Mouse (Mus musculus) thymus, adult 2 months (tissue): ENCODE results near the gene Scube2. TPM values are rescaled to one million over a fixed set of nuclear protein-coding genes. Genes with fewer than 3 reads are reported as not detected.

ENCODE experiments used
- DNase-seq: peaks from one replicate; pipeline ENCODE4 v3.0.0; 2021
- H3K27ac ChIP-seq: fragments of 200-500 bp; 2 replicates; pipeline ENCODE4 v1.5.1; 2012; ENCODE audit warnings: low read length, control low read depth; ENCODE audit not compliant: control insufficient read depth, insufficient read depth
- H3K27me3 ChIP-seq: fragments of 200-500 bp; 2 replicates; pipeline ENCODE4 v1.6.1; 2012; ENCODE audit warnings: mild to moderate bottlenecking, low read length, moderate library complexity, mixed read lengths; ENCODE audit not compliant: control insufficient read depth, insufficient read depth
- H3K36me3 ChIP-seq: fragments of 200-500 bp; 2 replicates; pipeline ENCODE4 v1.6.1; 2012; ENCODE audit warnings: mild to moderate bottlenecking, low read length, moderate library complexity; ENCODE audit not compliant: control insufficient read depth, insufficient read depth
- H3K4me1 ChIP-seq: fragments of 200-500 bp; replicated peaks from 2 replicates; pipeline ENCODE4 v1.6.1; 2012; ENCODE audit warnings: low read length; ENCODE audit not compliant: control insufficient read depth, insufficient read depth
- H3K4me3 ChIP-seq: fragments of 200-500 bp; 2 replicates; pipeline ENCODE4 v1.5.1; 2012; ENCODE audit warnings: mild to moderate bottlenecking, low read length, control low read depth, moderate library complexity; ENCODE audit not compliant: control insufficient read depth, insufficient read depth
- CTCF ChIP-seq: fragments of 200-500 bp; IDR thresholded peaks from 2 replicates; pipeline ENCODE4 v1.5.1; 2012; ENCODE audit warnings: mild to moderate bottlenecking, control low read depth, low read length, moderate library complexity, borderline replicate concordance; ENCODE audit not compliant: control insufficient read depth, poor library complexity, insufficient read depth; ENCODE audit errors: extremely low read depth
- POLR2A ChIP-seq: fragments of 200-500 bp; IDR thresholded peaks from 2 replicates; pipeline ENCODE4 v1.6.1; 2012; ENCODE audit warnings: mild to moderate bottlenecking, low read length, control low read depth, moderate library complexity; ENCODE audit not compliant: control insufficient read depth, poor library complexity, insufficient read depth; ENCODE audit errors: extremely low read depth
- WGBS: fragments of 180-500 bp; shearing (Covaris S2); methylation state at CpG from one replicate; pipeline ENCODE4 v1.1.7; 2018; 5-methylcytosine and 5-hydroxymethylcytosine counted together
- polyA plus RNA-seq: library from polyadenylated mRNA; depleted of rRNA; stranded (reverse); fragments of >200 nt; gene quantifications from 2 replicates; pipeline ENCODE4 v1.2.3, GENCODE M21; 2012

Gene Scube2
- polyA plus RNA-seq, 1 experiment: 0.34 TPM

- H3K27ac ChIP-seq: no peak overlapping the region
Measured at GRCm38 (mm10) chr7:109795564-109795963, 69.9 kb downstream of the Scube2 start.

GRCm38 (mm10) chr7:109794556-109794955 lies 70.9 kb downstream of the Scube2 start:
- no peaks in the 10 kb centered on the region for H3K27me3 ChIP-seq
- no peaks in the 10 kb centered on the region for H3K36me3 ChIP-seq
- no peak for DNase-seq
- no peak overlapping the region for H3K4me3 ChIP-seq
- 82% methylated on average over 2 of the region's 2 CpGs for WGBS
- H3K4me1 ChIP-seq: no peaks in the 10 kb centered on the region
- no peak for TF ChIP-seq CTCF
- no peak for TF ChIP-seq POLR2A
- no peak overlapping the region for H3K27ac ChIP-seq

More at GRCm38 (mm10) chr7:109795564-109795963, 69.9 kb downstream of the Scube2 start:
- H3K4me1 ChIP-seq: no peaks in the 10 kb centered on the region
- TF ChIP-seq POLR2A: no peak
- no peak for TF ChIP-seq CTCF
- H3K4me3 ChIP-seq: no peak overlapping the region
- H3K27me3 ChIP-seq: no peaks in the 10 kb centered on the region
- no peaks in the 10 kb centered on the region for H3K36me3 ChIP-seq
- 93% methylated on average over 5 of the region's 5 CpGs for WGBS
- DNase-seq: no peak

DNA sequence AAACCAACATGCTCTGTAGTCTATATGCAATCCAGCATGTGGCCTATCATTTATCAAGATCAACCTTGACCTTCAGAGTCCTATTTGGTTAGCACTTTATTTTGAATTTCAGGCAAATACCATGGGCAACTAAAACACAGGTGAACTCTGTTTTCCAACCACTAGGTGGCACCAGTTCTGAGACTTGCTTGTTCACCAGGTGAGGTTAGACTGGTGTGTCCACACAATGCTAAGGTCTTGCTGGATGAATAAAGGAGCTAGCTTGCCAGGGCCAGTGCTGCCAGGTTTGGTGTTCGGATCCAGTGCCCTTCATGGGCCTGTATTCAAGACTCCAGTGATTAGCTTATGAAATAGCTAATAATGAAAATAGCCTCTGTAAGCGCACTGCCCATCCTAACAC lies 72.7 kb downstream of the Scube2 start:
- WGBS: 81% methylated on average over 2 of the region's 2 CpGs
- peak; percentile 49 for DNase-seq
- TF ChIP-seq POLR2A: no peak
- no peak for TF ChIP-seq CTCF

DNA sequence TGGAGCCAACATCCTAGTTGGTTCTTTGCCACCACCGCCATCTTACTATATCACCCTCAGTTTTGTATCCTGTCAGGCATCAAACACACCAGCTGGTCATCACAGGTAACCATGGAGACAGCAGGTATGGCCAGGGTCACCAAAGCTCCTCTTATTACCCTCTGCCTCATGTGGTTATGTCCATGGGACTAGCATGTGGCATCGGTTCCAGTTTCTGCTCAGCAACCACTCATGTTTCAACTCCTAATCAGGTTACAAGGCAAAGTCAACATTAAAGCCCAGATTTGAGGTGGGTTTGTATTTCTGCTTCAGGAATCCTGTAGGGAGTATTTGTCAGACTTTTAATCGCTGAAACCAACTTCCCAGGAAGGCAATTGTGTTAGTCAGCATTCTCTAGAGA lies 74.7 kb downstream of the Scube2 start:
- TF ChIP-seq CTCF: no peak
- TF ChIP-seq POLR2A: no peak
- Histone ChIP-seq H3K36me3 (no peaks in the 10 kb centered on the region), H3K4me1 (no peaks in the 10 kb centered on the region), H3K27ac (no peak overlapping the region), H3K4me3 (no peak overlapping the region), H3K27me3 (no peaks in the 10 kb centered on the region)
- WGBS: 80% methylated on average over 3 of the region's 3 CpGs
- DNase-seq: no peak

More for the DNA sequence above, 72.7 kb downstream of the Scube2 start:
- no peak overlapping the region for H3K27ac ChIP-seq
- H3K27me3 ChIP-seq: no peaks in the 10 kb centered on the region
- no peak overlapping the region for H3K4me3 ChIP-seq
- no peaks in the 10 kb centered on the region for H3K36me3 ChIP-seq
- H3K4me1 ChIP-seq: no peaks in the 10 kb centered on the region

GRCm38 (mm10) chr7:109787860-109788259 lies 77.6 kb downstream of the Scube2 start:
- no peak for DNase-seq
- no peak overlapping the region for H3K4me3 ChIP-seq
- TF ChIP-seq POLR2A (no peak), CTCF (no peak)
- no peaks in the 10 kb centered on the region; the same call in 1 of the 2 replicates for H3K27me3 ChIP-seq
- no peaks in the 10 kb centered on the region for H3K4me1 ChIP-seq
- WGBS: 46% methylated on average over 2 of the region's 2 CpGs
- H3K36me3 ChIP-seq: no peaks in the 10 kb centered on the region
- H3K27ac ChIP-seq: no peak overlapping the region

DNA sequence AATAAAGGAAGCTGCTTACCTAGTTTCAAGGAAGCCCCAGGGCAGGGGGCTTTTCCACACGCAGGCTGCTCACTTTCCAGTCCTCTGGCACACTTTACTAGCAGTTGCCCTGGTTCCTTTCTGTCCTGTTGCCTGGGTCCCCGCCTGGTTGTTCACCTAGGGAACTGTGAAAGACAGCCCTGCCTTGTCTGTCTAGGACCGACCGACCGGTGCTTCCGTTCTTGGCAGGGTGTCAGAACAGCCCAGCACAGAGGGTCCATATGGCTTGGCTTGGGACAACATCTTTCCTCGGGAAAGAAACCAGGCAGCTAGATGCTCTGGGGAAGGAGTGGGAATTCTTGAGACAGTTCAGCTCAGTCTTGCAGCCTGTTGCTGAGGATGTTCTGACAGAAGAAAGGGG lies 82.2 kb downstream of the Scube2 start:
- DNase-seq: no peak
- peaks cover 6% of the 10 kb centered on the region; the same call in 1 of the 2 replicates for H3K27me3 ChIP-seq
- 55% methylated on average over 7 of the region's 7 CpGs for WGBS
- H3K36me3 ChIP-seq: no peaks in the 10 kb centered on the region
- TF ChIP-seq POLR2A: no peak
- TF ChIP-seq CTCF: no peak
- peaks cover 11% of the 10 kb centered on the region for H3K4me1 ChIP-seq
- H3K27ac ChIP-seq: no peak overlapping the region
- H3K4me3 ChIP-seq: no peak overlapping the region

DNA sequence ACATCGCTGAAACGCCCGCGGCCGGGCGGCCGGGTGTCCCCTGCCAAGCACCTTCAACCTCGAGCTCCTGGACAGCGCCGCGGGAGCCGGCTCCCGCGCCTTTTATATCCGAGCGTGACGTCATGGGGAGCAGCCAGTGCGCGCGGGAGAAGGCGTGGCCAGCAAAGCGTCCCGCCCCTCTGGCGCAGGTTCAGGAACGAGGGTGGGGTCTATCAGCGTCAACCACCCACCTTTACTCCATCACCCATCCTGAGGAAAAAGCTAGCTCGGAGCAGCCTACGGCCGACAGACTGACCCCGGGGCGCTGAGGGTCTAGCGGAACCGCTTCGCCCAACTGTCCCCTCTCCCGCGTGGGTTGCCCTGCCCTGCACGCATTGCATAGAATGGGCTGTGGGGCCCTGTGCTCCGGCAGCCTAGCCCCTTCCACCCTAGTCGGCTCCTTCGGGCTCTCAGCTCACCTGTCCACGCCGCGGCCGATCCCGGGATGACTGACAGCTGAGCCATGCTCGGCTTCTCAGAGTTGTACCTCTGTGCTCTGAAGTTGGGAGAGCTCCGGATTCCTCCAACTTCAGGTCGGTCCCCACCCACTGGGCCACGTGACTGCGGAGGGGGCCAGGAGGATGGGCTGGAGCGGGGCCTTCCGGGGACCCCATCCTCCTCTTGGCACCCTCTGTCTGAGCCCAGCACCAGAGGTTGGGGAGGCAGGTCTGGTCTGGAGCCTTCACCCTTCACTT lies 83.8 kb downstream of the Scube2 start, which contains the start of gene Nrip3:
Gene Nrip3, minus strand, starts transcription at position 556 of the 734 bp plus-strand sequence.
- Histone ChIP-seq H3K4me1 (peaks cover 11% of the 10 kb centered on the region), H3K36me3 (no peaks in the 10 kb centered on the region), H3K27me3 (peaks cover 6% of the 10 kb centered on the region; the same call in 1 of the 2 replicates), H3K4me3 (peak within 1 kb of the TSS; percentile 35), H3K27ac (no peak within 1 kb of the TSS)
- TF ChIP-seq POLR2A (no peak), CTCF (no peak)
- peak; percentile 71 for DNase-seq
- 6% methylated on average over 52 of the region's 52 CpGs for WGBS
